Comparison of ENCODE assay signal across 8 mouse cellular contexts in the genomic region with DNA sequence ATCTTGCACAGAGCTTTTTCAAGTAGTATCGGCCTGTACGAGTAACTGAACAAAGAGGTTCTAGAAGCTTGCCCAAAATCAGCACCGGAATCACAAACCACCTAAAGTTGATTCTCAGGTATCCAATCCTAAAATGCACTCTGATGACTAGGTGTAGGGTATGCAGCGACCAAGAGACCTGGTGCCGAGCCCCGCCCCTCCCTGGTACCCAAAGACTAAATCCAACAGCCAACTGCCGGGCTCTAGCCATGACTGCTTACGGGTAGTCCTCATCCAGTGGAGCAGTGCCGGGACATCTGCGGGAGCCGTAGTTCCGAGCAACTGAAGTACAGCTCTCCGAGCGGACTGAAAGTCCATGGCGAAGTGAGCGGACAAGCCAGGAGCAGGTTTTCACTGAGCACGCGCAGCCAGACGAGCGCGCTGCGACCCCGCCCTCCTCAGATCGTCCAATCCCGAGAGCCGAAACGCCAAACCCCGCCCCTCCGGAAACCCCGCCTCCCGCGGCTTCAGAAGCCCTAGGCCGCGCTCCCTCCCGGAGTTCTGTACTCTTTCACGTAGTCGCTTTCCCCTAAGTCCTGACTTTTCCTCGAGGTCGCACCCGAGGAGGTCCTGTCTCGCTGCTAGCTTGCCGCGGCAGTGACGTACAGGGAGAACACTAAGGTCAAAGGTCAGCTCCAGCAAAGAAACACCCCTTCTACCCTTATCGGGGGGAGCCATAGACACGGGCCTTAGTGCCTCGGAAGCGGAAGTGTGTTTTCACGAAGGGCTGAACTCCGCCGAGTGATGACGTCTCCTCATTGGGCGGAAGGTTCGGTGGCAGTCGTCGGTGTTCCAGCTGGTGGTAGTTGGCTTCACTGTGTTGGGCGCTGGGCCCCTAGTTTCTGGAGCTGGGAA. TPM values are rescaled to one million over a fixed set of nuclear protein-coding genes. Genes with fewer than 3 reads are reported as not detected.
DNase-seq lines count a peak whose midpoint lies in the region; ATAC-seq and TF ChIP-seq lines count a peak whose summit lies in the region.
"Not testable (repeated sequence)": the region's sequence is repeated elsewhere in the genome, so short reads cannot be mapped to it uniquely, and the experiment has no call there.

A gene (plus strand): TSS at position 543 of the 894 bp plus-strand sequence.

- no CpG with 5 or more reads among the region's 57 CpGs for WGBS in liver, adult 2 months
- WGBS in midbrain, embryonic 12.5 days = no CpG with 5 or more reads among the region's 57 CpGs
- no CpG with 5 or more reads among the region's 57 CpGs for WGBS in stomach, postnatal 0 days

- TF ChIP-seq POLR2A in embryonic fibroblast, embryonic 13.5 days (IDR thresholded peaks at IDR 0.05; ENCODE audit: low read depth, low read length); liver, adult 2 months (IDR thresholded peaks at IDR 0.05; ENCODE audit: extremely low read depth, insufficient read depth, low read length): not testable (repeated sequence)

- peak within 1 kb of the TSS; percentile 45; the same call in 1 of the 2 replicates for H3K9ac ChIP-seq in liver, adult 2 months (ENCODE audit: low read depth, low read length)
- 0 out of 2 replicates have a peak within 1 kb of the TSS, but pooled peaks have one; percentile 39 for H3K9ac ChIP-seq in midbrain, embryonic 12.5 days (replicated peaks)
- not testable (repeated sequence) for H3K9ac ChIP-seq in stomach, postnatal 0 days (ENCODE audit: low read length)

- not testable (repeated sequence) for TF ChIP-seq CTCF in embryonic fibroblast, embryonic 13.5 days (IDR thresholded peaks at IDR 0.05; ENCODE audit: borderline replicate concordance, insufficient read depth, low read length); layer of hippocampus, adult 2 months (conservative IDR thresholded peaks at IDR 0.05); liver, adult 2 months (IDR thresholded peaks at IDR 0.05; ENCODE audit: low read depth, low read length); stomach, postnatal 0 days (IDR thresholded peaks at IDR 0.05; ENCODE audit: low read depth)

- not testable (repeated sequence) for TF ChIP-seq EP300 in stomach, postnatal 0 days (optimal IDR thresholded peaks at IDR 0.05)

- peak within 1 kb of the TSS; percentile 35; the same call in 1 of the 2 replicates for H3K4me2 ChIP-seq in midbrain, embryonic 12.5 days (replicated peaks)
- H3K4me2 ChIP-seq in stomach, postnatal 0 days (replicated peaks; ENCODE audit: low read depth) = not testable (repeated sequence)

- H3K79me2 ChIP-seq in liver, adult 2 months (ENCODE audit: control insufficient read depth, insufficient read depth, low read length) = not testable (repeated sequence)

- H3K36me3 ChIP-seq in liver, adult 2 months (ENCODE audit: control insufficient read depth, insufficient read depth, low read length); midbrain, embryonic 12.5 days; stomach, postnatal 0 days (ENCODE audit: control insufficient read depth, insufficient read depth, low read length): not testable (repeated sequence)

- intact Hi-C loops in gastrocnemius, postnatal 36 days (cut with DNase I) = not testable (repeated sequence)

- H3K4me1 ChIP-seq in embryonic fibroblast, embryonic 13.5 days (ENCODE audit: control insufficient read depth, insufficient read depth, low read length); liver, adult 2 months (ENCODE audit: control insufficient read depth, insufficient read depth, low read length); midbrain, embryonic 12.5 days; stomach, postnatal 0 days (replicated peaks; ENCODE audit: control insufficient read depth, insufficient read depth): not testable (repeated sequence)

- not testable (repeated sequence) for DNase-seq in adrenal gland, adult 8-10 months; gastrocnemius, postnatal 36 days; layer of hippocampus, adult 2 months (ENCODE audit: low spot score in 2 of 2); liver, adult 2 months (ENCODE audit: extremely low read depth, low read depth, low spot score); stomach, postnatal 0 days (ENCODE audit: low spot score)

- H3K4me3 ChIP-seq in embryonic fibroblast, embryonic 13.5 days (ENCODE audit: insufficient read depth, low read length) = peak within 1 kb of the TSS; percentile 33
- peak within 1 kb of the TSS; percentile 47; the same call in 1 of the 2 replicates for H3K4me3 ChIP-seq in layer of hippocampus, adult 2 months
- H3K4me3 ChIP-seq in liver, adult 2 months (ENCODE audit: insufficient read depth, low read depth, low read length) = peak within 1 kb of the TSS; percentile 51
- H3K4me3 ChIP-seq in midbrain, embryonic 12.5 days = peak within 1 kb of the TSS; percentile 43
- peak within 1 kb of the TSS; percentile 27; the same call in 1 of the 2 replicates for H3K4me3 ChIP-seq in stomach, postnatal 0 days (ENCODE audit: low read depth, low read length)

- ATAC-seq in hematopoietic stem cell, adult 5-6 weeks (replicated peaks in 1 of 2; ENCODE audit: insufficient read depth in 1 of 2, low FRiP score in 2 of 2, low TSS enrichment in 1 of 2, low read depth in 1 of 2, poor library complexity in 2 of 2, severe bottlenecking in 2 of 2) = peak; percentile 93 to 95
- peak; percentile 98 for ATAC-seq in midbrain, embryonic 12.5 days (ENCODE audit: low FRiP score, low read depth)
- peak; percentile 98 for ATAC-seq in stomach, postnatal 0 days (ENCODE audit: low FRiP score, low TSS enrichment)

- H3K27ac ChIP-seq in embryonic fibroblast, embryonic 13.5 days (ENCODE audit: insufficient read depth, low read length); layer of hippocampus, adult 2 months; liver, adult 2 months (replicated peaks; ENCODE audit: insufficient read depth, low read depth, low read length); midbrain, embryonic 12.5 days (replicated peaks); stomach, postnatal 0 days (replicated peaks): not testable (repeated sequence)

- H3K9me3 ChIP-seq in midbrain, embryonic 12.5 days; stomach, postnatal 0 days (ENCODE audit: control insufficient read depth, low read length): not testable (repeated sequence)

- H3K27me3 ChIP-seq in liver, adult 2 months (ENCODE audit: control insufficient read depth, insufficient read depth, low read length); midbrain, embryonic 12.5 days; stomach, postnatal 0 days (ENCODE audit: control insufficient read depth, insufficient read depth, low read length): not testable (repeated sequence)

RNA-seq across cellular contexts. Expression of the gene that starts here (rescaled TPM):
- 10 to 100 TPM; 36.2 to 72.7 (median 50.0) TPM for total RNA-seq in adrenal gland, adult 8-10 months (2022)
- 117 and 143 TPM in 2 replicates for polyA plus RNA-seq in embryonic fibroblast, embryonic 13.5 days (2011; ENCODE audit: insufficient read length, low read depth, missing spikeins)
- 10 to 100 TPM; 20.6 to 25.1 TPM for total RNA-seq in gastrocnemius, postnatal 36 days (2021)
- total RNA-seq in hematopoietic stem cell, adult 5-6 weeks (2017) = 93.1 and 110 TPM in 2 replicates
- total RNA-seq in layer of hippocampus, adult 2 months (2021) = 10 to 100 TPM; 33.0 to 35.3 TPM
- total RNA-seq in liver, adult 2 months (2014; rRNA removed) = 42.3 and 62.3 TPM in 2 replicates
- polyA plus RNA-seq in liver, adult 2 months (2012; rRNA removed) = 4.2 and 4.5 TPM in 2 replicates
- 69.2 and 77.7 TPM in 2 replicates for polyA plus RNA-seq in midbrain, embryonic 12.5 days (2016; fragmentation: Nextera tagmentation; extraction: Ambion mirVana)
- polyA plus RNA-seq in stomach, postnatal 0 days (2015; fragmentation: Nextera tagmentation; extraction: Ambion mirVana) = 61.4 and 61.6 TPM in 2 replicates

Comparison
In these comparisons a context has a peak if more than half of its experiments do, and no peak if none do; other contexts are left out.
1. RNA of the gene that starts here (polyA plus RNA-seq): 117 to 143 TPM in embryonic fibroblast, embryonic 13.5 days, 69.2 to 77.7 TPM in midbrain, embryonic 12.5 days and 61.4 to 61.6 TPM in stomach, postnatal 0 days; 4.2 to 4.5 TPM in liver, adult 2 months; every median in the first group is over 10 times any median in the second.
2. Peak in every context shown above with its lines, with median percentiles within 50 percentile points of each other: H3K4me3 ChIP-seq and ATAC-seq.